Mouse (Mus musculus) forelimb bud, embryonic 11.5 days (tissue): ENCODE results near the gene Glyr1.

Experiments
- DNase-seq: peaks from one replicate; pipeline ENCODE4 v3.0.0-alpha.2; 2012; ENCODE audit warnings: low read depth, low spot score

The Glyr1 gene

DNA sequence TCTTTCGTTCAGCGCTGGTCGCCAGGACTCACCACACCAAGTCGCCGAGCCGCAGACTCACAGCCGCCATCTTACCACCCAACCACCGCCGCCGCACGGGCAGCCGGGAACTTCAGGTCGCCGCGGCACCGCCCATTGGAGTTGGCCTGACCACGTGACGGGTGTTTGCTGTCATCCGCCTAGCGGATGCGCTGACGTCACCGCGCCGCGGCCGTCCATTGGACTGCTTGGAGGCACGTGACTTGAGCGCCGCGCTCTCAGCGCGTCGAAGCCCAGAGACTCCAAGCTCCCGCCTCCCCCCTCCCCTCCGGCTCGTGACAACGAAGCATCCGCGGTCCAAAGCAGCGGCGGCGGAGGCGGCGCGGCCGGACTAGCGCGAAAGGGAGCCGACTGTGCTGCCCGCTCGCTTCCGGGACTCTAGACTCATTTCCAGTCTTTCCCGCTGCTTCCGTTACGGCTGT is at the start of gene Glyr1, which contains the start of gene Ubn1:
Gene Glyr1, minus strand, starts transcription at position 90 of the 461 bp plus-strand sequence.
Gene Ubn1, plus strand, starts transcription at position 284 of the 461 bp plus-strand sequence.
- peak; percentile 100 for DNase-seq

GRCm38 (mm10) chr16:5096504-5096903 is 46.8 kb upstream of the Glyr1 start:
- DNase-seq, result no peak

DNA sequence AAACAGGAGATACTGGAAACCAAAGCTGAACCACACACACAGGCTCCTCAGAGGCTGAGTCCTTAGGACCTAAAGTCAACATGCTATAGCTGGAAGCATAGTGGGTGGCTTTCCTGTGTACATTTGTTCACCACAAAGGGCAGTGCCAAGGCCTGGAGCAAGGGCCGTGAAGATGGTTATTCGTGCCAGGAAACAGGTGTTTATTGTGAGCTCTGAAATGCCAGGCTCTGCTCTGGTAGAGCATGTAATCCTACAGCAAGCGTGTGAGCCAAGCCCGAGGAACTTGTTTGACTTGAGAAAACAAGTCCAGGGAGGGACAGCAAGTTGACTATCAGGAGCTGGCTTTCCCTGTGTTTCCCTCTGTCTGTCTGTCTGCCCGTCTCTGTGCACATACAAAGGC is 43.6 kb upstream of the Glyr1 start:
- DNase-seq, result no peak

GRCm38 (mm10) chr16:5089021-5089420 is 39.4 kb upstream of the Glyr1 start:
- no peak for DNase-seq

- no peak for DNase-seq
Observed at GRCm38 (mm10) chr16:5086179-5086578, 36.5 kb upstream of the Glyr1 start.

- no peak for DNase-seq
Observed at GRCm38 (mm10) chr16:5085196-5085595, 35.5 kb upstream of the Glyr1 start.

DNA sequence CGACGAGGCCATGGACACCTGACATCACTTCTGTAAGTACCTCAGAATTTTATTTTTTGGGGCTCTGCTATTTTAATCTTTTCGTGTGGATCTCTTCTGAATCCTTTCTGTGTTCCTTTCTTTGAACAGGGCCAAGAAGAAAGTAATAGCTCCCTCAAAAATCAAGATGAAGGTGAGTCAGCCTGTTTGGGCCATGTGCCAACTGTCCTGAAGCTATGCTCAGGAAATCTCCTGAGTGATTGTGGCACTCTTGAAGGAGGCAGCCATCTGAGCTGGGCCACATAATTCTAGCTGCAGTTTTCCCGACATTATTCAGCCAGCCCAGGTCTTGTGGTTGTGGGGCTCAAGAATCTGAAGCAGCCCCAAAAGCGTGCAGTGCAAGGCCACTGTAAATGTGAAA is 24.7 kb upstream of the Glyr1 start:
- no peak for DNase-seq

DNA sequence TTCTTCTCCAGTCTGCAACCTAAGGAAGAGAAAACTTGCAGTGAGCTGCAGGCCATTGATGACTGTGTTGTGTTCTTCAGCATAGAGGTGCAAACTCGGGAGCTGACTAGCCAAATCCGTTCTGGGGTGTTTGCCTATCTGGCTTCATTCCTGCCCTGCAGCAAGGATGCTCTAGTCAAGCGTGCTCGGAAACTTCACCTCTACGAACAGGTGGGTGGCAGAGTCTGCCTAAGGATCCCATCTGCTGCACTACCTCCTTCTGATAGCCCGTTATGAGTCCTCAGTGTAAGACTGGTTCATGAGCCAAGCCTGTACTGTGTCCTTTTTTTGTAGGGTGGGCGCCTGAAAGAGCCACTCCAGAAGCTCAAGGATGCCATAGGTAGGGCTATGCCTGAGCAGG is 22.3 kb upstream of the Glyr1 start:
- no peak for DNase-seq

GRCm38 (mm10) chr16:5070321-5070720 is 20.7 kb upstream of the Glyr1 start:
- no peak for DNase-seq

DNA sequence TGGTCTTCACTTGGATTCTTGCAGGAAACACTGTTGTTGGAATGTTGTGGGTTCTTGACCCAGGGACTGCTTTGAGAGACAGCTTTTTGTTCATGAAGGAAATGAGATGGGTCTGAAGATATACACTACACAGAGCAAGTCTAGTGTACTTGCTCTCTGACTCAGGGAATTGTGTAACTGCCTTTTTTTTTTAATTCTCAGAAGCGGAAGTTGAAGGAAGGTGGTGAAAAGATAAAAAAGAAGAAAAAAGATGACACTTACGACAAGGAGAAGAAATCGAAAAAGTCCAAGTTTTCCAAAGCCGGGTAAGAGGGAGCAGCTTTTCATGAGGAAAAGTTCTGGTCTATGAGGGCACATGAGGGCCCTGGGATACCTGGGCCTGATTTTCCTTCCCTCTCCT is 13.8 kb upstream of the Glyr1 start:
- no peak for DNase-seq

DNA sequence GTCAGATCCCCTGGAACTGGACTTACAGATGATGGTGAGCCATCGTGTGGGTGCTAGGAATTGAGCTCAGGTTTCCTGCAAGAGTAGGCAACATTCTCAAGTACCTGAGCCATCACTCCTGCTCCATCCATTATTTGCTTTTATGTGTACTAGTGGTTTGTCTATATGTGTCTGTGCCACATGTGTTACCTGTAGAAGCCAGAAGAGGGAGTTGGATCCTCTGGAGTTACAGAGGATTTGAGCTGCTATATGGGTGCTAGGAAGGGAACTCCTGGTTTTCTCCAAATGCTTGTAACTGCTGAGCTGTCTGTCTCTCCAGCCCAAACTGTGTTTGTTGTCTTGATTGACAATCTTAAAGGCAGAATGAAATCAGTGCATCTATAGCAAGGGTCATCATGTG is 8.5 kb upstream of the Glyr1 start:
- DNase-seq, result peak; percentile 10

DNA sequence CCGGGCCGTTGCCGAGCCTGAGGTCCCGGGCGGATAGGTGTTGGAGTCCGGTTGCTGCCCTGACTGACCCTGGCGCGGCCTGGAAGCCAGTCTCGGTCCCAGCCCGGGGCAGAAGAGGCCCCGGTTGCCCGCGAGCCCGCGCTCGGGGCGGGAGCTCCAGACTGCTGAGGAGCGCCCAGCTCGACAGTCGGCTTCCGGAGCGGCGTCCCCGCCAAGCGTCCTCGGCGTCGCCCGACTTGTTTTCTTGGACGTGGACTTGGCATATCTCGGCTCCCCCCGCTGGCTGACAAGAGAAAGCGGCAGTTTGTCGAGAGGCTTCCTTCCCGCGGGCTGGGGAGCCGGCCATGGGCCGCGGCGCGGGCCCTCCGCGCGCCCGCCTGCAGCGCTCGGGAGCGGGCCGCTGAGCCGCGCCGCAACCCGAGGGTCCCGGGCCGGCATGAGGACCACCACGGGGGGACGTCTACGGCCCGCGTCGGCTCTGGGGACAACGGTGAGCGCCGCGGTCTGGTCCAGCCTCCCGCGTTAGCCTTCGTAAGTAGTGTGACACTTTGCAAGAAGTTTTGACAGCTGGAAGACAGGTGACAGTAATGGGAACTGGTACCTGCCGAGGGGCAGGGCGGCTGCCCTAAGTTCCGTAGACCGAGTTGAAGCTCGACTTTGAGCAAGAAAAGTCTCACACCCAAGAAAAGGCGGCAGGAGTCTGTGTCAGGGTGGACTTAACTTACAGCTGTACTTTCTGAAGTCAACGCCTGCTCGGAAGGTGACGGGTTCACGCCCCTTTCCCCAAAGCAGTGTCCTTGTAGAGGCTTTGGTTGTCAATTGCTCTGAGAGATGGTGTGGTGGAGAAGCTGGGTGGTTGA is 818 bp upstream of the Glyr1 start:
- DNase-seq, result peak; percentile 42

GRCm38 (mm10) chr16:5049182-5049773 is 385 bp downstream of the Glyr1 start:
- no peak for DNase-seq

GRCm38 (mm10) chr16:5045322-5045721 is 4.3 kb downstream of the Glyr1 start:
- DNase-seq, result no peak

GRCm38 (mm10) chr16:5036649-5037234 is 12.9 kb downstream of the Glyr1 start:
- no peak for DNase-seq

DNA sequence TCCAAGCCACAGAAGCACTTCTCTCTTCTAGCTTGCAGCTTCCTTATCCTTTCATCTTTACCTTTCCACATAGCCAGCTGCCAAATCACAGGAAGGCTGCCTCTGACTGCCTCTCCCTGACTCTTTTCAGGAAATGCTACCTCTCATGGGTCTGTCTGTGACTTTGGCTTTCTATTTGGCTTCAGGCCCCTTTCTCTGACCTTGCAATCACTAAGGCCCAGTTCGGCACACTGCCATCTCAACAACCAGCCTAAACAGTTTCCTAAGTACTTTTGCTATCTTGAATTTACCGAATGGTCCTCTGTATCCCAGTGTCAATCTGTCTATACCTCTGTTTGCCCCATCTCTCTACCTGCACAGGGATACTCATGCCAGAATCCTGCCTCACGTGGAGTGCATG is 14.1 kb downstream of the Glyr1 start:
- no peak for DNase-seq

GRCm38 (mm10) chr16:5029847-5030246 is 19.8 kb downstream of the Glyr1 start:
- no peak for DNase-seq

GRCm38 (mm10) chr16:5024021-5024420 is 25.6 kb downstream of the Glyr1 start:
- no peak for DNase-seq

GRCm38 (mm10) chr16:5014578-5014977 is 35.1 kb downstream of the Glyr1 start:
- DNase-seq, result no peak

GRCm38 (mm10) chr16:5013054-5013838 is 36.4 kb downstream of the Glyr1 start, which contains the start of gene Rogdi:
TSS of gene Rogdi (minus strand) at chr16:5013553.
- DNase-seq, result peak; percentile 99
